Mouse (Mus musculus): Measurements from ENCODE around the gene Usp19. TPM values are rescaled to one million over a fixed set of nuclear protein-coding genes. Genes with fewer than 3 reads are reported as not detected.

Gene Usp19
- polyA plus RNA-seq, 1 experiment = 86.6 TPM

DNA sequence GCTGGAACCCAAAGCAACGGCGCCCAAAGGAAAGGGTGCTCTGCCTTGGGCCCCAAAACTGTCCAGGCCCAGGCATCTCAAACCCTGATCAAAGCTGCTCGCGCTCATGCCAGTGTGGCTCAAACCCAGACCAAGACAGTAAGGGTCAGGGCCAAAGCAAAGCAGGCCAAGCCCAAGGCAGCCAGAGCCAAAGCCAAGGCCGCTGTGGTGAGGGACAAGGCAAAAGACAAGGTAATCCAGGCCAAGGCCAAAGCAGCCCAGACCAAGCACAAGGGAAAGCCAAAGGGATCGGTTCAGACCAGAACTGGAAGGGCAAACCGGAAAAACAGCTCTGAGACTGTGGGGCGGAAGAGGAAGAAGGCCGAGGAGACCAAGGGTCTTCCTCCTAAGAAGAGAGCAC lies 26.7 kb upstream of the Usp19 start:
- Histone ChIP-seq H3K79me2 (ENCODE audit: control insufficient read depth, insufficient read depth) (peaks cover 26% of the 10 kb centered on the region), H3K27me3 (ENCODE audit: control insufficient read depth, insufficient read depth, insufficient read length) (no peaks in the 10 kb centered on the region), H3K4me2 (ENCODE audit: low read depth) (no peak overlapping the region), H3K4me3 (no peak overlapping the region), H3K36me3 (ENCODE audit: control insufficient read depth, insufficient read depth) (no peaks in the 10 kb centered on the region), H3ac (ENCODE audit: control insufficient read depth, insufficient read length) (no peak overlapping the region)
- no peak for TF ChIP-seq CEBPB (IDR thresholded peaks at IDR 0.05; ENCODE audit: insufficient read depth, poor library complexity, severe bottlenecking)
- no peak for TF ChIP-seq USF1 (IDR thresholded peaks at IDR 0.05; ENCODE audit: low read depth)
- TF ChIP-seq MYOG (IDR thresholded peaks at IDR 0.05; ENCODE audit: control insufficient read depth in 1 of 3, insufficient read depth in 1 of 3, insufficient read length in 2 of 3, low read depth in 2 of 3) = no peak
- no peak for TF ChIP-seq E2F4 (IDR thresholded peaks at IDR 0.05; ENCODE audit: insufficient read depth)
- TF ChIP-seq MAX (IDR thresholded peaks at IDR 0.05; ENCODE audit: low read depth) = no peak
- TF ChIP-seq MYOD1 (IDR thresholded peaks at IDR 0.05; ENCODE audit: control insufficient read depth in 1 of 3, insufficient read length in 2 of 3, low read depth in 2 of 3) = no peak
- no peak for TF ChIP-seq POLR2AphosphoS2 (IDR thresholded peaks at IDR 0.05; ENCODE audit: insufficient read length, low read depth)
- TF ChIP-seq SRF (IDR thresholded peaks at IDR 0.05; ENCODE audit: control insufficient read depth, insufficient read length, low read depth) = no peak
- no peak for TF ChIP-seq POLR2A (IDR thresholded peaks at IDR 0.05; ENCODE audit: insufficient read length, low read depth)
- no peak for TF ChIP-seq TCF12 (IDR thresholded peaks at IDR 0.05; ENCODE audit: insufficient read depth, poor library complexity, severe bottlenecking)
- no peak for TF ChIP-seq TCF3 (IDR thresholded peaks at IDR 0.05; ENCODE audit: insufficient read length, low read depth)
- no peak for TF ChIP-seq REST (IDR thresholded peaks at IDR 0.05; ENCODE audit: insufficient read depth, insufficient read length)

DNA sequence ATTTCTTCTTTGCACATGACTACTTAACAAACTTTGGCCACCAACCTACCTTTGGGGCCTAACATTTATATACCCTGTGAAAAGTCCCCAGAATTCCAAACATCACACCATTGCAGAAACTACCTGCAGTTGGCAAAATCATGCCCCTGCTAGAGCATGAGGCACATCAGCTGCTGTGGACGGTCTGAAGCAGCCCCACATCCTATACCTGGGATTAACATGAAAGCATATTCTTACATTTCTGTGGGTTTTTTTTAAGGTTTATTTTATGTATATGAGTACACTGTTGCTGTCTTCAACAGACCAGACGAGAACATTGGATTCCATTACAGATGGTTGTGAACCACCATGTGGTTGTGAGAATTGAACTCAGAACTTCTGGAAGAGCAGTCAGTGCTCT lies 24.2 kb upstream of the Usp19 start:
- H3K27me3 ChIP-seq (ENCODE audit: control insufficient read depth, insufficient read depth, insufficient read length) = no peaks in the 10 kb centered on the region
- H3ac ChIP-seq (ENCODE audit: control insufficient read depth, insufficient read length) = no peak overlapping the region
- no peak overlapping the region for H3K4me3 ChIP-seq
- no peak overlapping the region for H3K4me2 ChIP-seq (ENCODE audit: low read depth)
- H3K79me2 ChIP-seq (ENCODE audit: control insufficient read depth, insufficient read depth) = peaks cover 20% of the 10 kb centered on the region
- no peaks in the 10 kb centered on the region for H3K36me3 ChIP-seq (ENCODE audit: control insufficient read depth, insufficient read depth)
- no peak for TF ChIP-seq MYOD1 (IDR thresholded peaks at IDR 0.05; ENCODE audit: control insufficient read depth in 1 of 3, insufficient read length in 2 of 3, low read depth in 2 of 3)
- TF ChIP-seq SRF (IDR thresholded peaks at IDR 0.05; ENCODE audit: control insufficient read depth, insufficient read length, low read depth) = no peak
- no peak for TF ChIP-seq MYOG (IDR thresholded peaks at IDR 0.05; ENCODE audit: control insufficient read depth in 1 of 3, insufficient read depth in 1 of 3, insufficient read length in 2 of 3, low read depth in 2 of 3)
- no peak for TF ChIP-seq MAX (IDR thresholded peaks at IDR 0.05; ENCODE audit: low read depth)
- TF ChIP-seq E2F4 (IDR thresholded peaks at IDR 0.05; ENCODE audit: insufficient read depth) = no peak
- TF ChIP-seq USF1 (IDR thresholded peaks at IDR 0.05; ENCODE audit: low read depth) = no peak
- no peak for TF ChIP-seq POLR2AphosphoS2 (IDR thresholded peaks at IDR 0.05; ENCODE audit: insufficient read length, low read depth)
- TF ChIP-seq POLR2A (IDR thresholded peaks at IDR 0.05; ENCODE audit: insufficient read length, low read depth) = no peak
- TF ChIP-seq TCF12 (IDR thresholded peaks at IDR 0.05; ENCODE audit: insufficient read depth, poor library complexity, severe bottlenecking) = no peak
- no peak for TF ChIP-seq TCF3 (IDR thresholded peaks at IDR 0.05; ENCODE audit: insufficient read length, low read depth)
- TF ChIP-seq CEBPB (IDR thresholded peaks at IDR 0.05; ENCODE audit: insufficient read depth, poor library complexity, severe bottlenecking) = no peak
- TF ChIP-seq REST (IDR thresholded peaks at IDR 0.05; ENCODE audit: insufficient read depth, insufficient read length) = no peak

DNA sequence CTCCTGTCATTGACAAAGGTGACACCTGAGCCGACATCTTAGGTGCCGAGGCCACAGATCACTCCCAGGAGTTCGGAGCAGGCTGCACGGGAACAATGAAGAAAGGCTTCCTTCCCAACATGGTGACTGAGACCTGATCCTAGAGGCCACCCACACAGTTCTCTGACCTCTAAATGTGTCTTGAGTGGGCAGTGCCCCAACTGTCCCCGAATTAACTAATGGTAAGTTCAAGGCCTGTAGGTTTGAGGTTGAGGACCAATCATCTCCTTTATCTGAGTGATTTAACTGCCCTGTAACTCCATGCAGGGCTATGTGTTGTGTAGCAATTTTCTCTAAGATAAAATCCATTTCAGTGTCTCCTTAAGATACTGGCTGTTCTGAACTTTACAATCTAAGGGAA lies 21.0 kb upstream of the Usp19 start:
- no peak overlapping the region for H3ac ChIP-seq (ENCODE audit: control insufficient read depth, insufficient read length)
- TF ChIP-seq MAX (IDR thresholded peaks at IDR 0.05; ENCODE audit: low read depth) = no peak
- TF ChIP-seq USF1 (IDR thresholded peaks at IDR 0.05; ENCODE audit: low read depth) = no peak
- no peak for TF ChIP-seq E2F4 (IDR thresholded peaks at IDR 0.05; ENCODE audit: insufficient read depth)
- TF ChIP-seq TCF12 (IDR thresholded peaks at IDR 0.05; ENCODE audit: insufficient read depth, poor library complexity, severe bottlenecking) = no peak
- TF ChIP-seq MYOD1 (IDR thresholded peaks at IDR 0.05; ENCODE audit: control insufficient read depth in 1 of 3, insufficient read length in 2 of 3, low read depth in 2 of 3) = no peak
- TF ChIP-seq POLR2A (IDR thresholded peaks at IDR 0.05; ENCODE audit: insufficient read length, low read depth) = no peak
- TF ChIP-seq TCF3 (IDR thresholded peaks at IDR 0.05; ENCODE audit: insufficient read length, low read depth) = no peak
- TF ChIP-seq POLR2AphosphoS2 (IDR thresholded peaks at IDR 0.05; ENCODE audit: insufficient read length, low read depth) = no peak
- TF ChIP-seq SRF (IDR thresholded peaks at IDR 0.05; ENCODE audit: control insufficient read depth, insufficient read length, low read depth) = no peak
- no peaks in the 10 kb centered on the region for H3K36me3 ChIP-seq (ENCODE audit: control insufficient read depth, insufficient read depth)
- H3K4me3 ChIP-seq = no peak overlapping the region
- H3K79me2 ChIP-seq (ENCODE audit: control insufficient read depth, insufficient read depth) = no peaks in the 10 kb centered on the region
- no peaks in the 10 kb centered on the region for H3K27me3 ChIP-seq (ENCODE audit: control insufficient read depth, insufficient read depth, insufficient read length)
- H3K4me2 ChIP-seq (ENCODE audit: low read depth) = no peak overlapping the region

DNA sequence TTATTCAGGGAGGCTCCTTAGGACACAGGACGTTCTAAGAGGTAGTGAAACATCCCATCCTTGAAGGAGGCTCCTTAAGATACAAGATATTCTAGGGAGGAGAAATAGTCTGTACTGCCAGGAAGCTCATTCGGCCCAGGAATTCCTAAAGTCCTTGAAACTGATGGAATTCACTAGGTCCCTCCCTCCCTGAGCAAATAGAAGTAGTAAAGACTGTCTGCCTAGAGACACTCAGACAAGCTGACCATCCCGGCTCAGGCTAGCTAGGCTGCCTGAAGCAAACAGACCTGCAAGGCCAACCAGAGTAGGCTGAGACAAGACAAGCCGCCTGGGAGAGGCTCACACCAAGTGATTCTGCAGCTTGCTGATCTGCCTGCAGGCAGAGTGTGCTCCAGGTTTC lies 20.6 kb upstream of the Usp19 start:
- Histone ChIP-seq H3ac (ENCODE audit: control insufficient read depth, insufficient read length) (no peak overlapping the region), H3K36me3 (ENCODE audit: control insufficient read depth, insufficient read depth) (no peaks in the 10 kb centered on the region), H3K27me3 (ENCODE audit: control insufficient read depth, insufficient read depth, insufficient read length) (no peaks in the 10 kb centered on the region), H3K4me2 (ENCODE audit: low read depth) (no peak overlapping the region), H3K79me2 (ENCODE audit: control insufficient read depth, insufficient read depth) (no peaks in the 10 kb centered on the region), H3K4me3 (no peak overlapping the region)
- TF ChIP-seq USF1 (IDR thresholded peaks at IDR 0.05; ENCODE audit: low read depth) = no peak
- TF ChIP-seq REST (IDR thresholded peaks at IDR 0.05; ENCODE audit: insufficient read depth, insufficient read length) = no peak
- TF ChIP-seq POLR2AphosphoS2 (IDR thresholded peaks at IDR 0.05; ENCODE audit: insufficient read length, low read depth) = no peak
- no peak for TF ChIP-seq SRF (IDR thresholded peaks at IDR 0.05; ENCODE audit: control insufficient read depth, insufficient read length, low read depth)

DNA sequence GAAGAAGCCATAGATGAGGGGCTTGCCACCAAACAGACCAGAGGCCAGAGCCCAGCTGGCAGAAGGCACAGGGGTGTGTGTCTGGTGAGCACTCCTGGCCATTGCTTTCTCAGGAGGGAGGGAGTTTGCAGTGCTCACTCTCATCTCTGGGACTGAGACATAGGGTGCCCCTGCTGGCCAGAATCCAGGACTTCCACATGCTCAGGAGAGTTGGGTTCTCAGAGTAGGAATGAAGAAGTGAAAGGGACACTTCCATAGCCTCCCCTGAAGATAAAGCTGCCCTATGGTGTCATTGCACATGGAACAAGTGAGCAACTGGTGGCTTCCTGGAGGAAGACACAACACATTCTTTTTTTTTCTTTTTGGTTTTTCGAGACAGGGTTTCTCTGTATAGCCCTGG lies 15.9 kb upstream of the Usp19 start:
- Histone ChIP-seq H3K36me3 (ENCODE audit: control insufficient read depth, insufficient read depth) (no peaks in the 10 kb centered on the region), H3ac (ENCODE audit: control insufficient read depth, insufficient read length) (no peak overlapping the region), H3K27me3 (ENCODE audit: control insufficient read depth, insufficient read depth, insufficient read length) (no peaks in the 10 kb centered on the region), H3K79me2 (ENCODE audit: control insufficient read depth, insufficient read depth) (peaks cover 2% of the 10 kb centered on the region), H3K4me2 (ENCODE audit: low read depth) (no peak overlapping the region), H3K4me3 (no peak overlapping the region)
- TF ChIP-seq USF1 (IDR thresholded peaks at IDR 0.05; ENCODE audit: low read depth) (no peak), POLR2AphosphoS2 (IDR thresholded peaks at IDR 0.05; ENCODE audit: insufficient read length, low read depth) (no peak), MYOD1 (IDR thresholded peaks at IDR 0.05; ENCODE audit: control insufficient read depth in 1 of 3, insufficient read length in 2 of 3, low read depth in 2 of 3) (no peak), MYOG (IDR thresholded peaks at IDR 0.05; ENCODE audit: control insufficient read depth in 1 of 3, insufficient read depth in 1 of 3, insufficient read length in 2 of 3, low read depth in 2 of 3) (no peak), REST (IDR thresholded peaks at IDR 0.05; ENCODE audit: insufficient read depth, insufficient read length) (no peak), TCF12 (IDR thresholded peaks at IDR 0.05; ENCODE audit: insufficient read depth, poor library complexity, severe bottlenecking) (no peak)
